Mouse (Mus musculus) layer of hippocampus, adult 9-10 months (tissue): ENCODE results near the gene Spaca7.
"Not testable (repeated sequence)": the region's sequence is repeated elsewhere in the genome, so short reads cannot be mapped to it uniquely, and the experiment has no call there.

Experiments
- DNase-seq: peaks from one replicate; pipeline ENCODE4 v3.0.0; 2022; ENCODE audit warnings: low spot score

Spaca7 gene

GRCm38 (mm10) chr8:12609752-12610449 is 37.1 kb downstream of the Spaca7 start:
- no peak for DNase-seq

DNA sequence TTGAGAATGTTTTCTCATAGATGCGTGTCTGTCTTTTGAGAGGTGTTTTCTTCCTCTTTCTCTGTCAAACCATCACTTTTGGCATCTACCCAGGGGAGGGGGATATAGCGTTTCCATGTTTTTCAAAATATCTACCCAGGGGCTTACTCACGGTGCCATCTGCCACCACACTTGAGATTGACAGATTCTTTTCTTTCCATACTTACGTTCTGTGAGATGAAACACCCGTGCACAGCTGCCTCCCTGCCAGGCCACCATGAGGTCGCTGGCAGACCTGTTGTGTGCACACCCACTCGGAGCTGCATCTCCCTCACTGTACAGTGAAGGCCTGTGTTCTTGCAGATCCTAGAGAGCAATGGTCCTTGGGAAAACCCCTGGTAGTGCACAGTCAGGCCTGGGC is 40.4 kb downstream of the Spaca7 start:
- DNase-seq = no peak

- DNase-seq = not testable (repeated sequence)
Measured at GRCm38 (mm10) chr8:12617369-12617768, 44.5 kb downstream of the Spaca7 start.

DNA sequence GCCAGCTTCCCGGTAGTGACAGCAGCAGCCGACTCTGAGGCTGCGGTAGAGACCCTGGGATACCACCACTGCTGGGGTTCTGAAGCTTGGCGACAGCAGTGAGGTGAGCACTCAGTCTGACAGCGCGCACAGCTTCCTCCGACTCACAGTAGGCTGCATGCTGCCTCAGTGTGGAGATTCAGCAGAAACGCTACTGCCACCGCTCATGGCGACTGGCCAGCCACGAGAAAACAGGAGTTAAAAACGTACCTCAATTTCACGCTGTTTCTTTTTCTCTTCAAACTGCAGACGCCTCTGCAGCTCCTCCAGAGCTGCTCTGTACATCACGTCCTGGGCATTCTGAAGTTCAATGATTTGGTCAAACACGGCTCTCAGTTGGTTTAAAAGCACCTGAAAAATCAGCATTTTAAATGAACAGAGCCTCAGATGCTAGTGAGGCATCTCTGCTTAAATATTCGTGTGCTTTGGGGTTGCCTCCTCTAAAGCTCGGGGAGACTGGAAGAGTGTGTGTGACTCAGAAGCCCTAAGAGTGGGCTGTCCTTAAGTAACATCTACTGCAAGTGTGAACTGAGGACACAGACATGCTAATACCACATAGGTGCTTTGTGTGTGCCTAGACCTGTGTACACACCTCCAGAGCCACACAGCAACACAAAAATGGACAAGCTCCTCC is 48.9 kb downstream of the Spaca7 start:
- no peak for DNase-seq

GRCm38 (mm10) chr8:12625890-12626289 is 53.1 kb downstream of the Spaca7 start:
- DNase-seq = no peak

- DNase-seq = no peak
Measured at GRCm38 (mm10) chr8:12629079-12629478, 56.2 kb downstream of the Spaca7 start.

GRCm38 (mm10) chr8:12635366-12635765 is 62.5 kb downstream of the Spaca7 start:
- DNase-seq = no peak

- no peak for DNase-seq
Measured at GRCm38 (mm10) chr8:12638446-12638845, 65.6 kb downstream of the Spaca7 start.

GRCm38 (mm10) chr8:12641527-12641926 is 68.7 kb downstream of the Spaca7 start:
- no peak for DNase-seq

DNA sequence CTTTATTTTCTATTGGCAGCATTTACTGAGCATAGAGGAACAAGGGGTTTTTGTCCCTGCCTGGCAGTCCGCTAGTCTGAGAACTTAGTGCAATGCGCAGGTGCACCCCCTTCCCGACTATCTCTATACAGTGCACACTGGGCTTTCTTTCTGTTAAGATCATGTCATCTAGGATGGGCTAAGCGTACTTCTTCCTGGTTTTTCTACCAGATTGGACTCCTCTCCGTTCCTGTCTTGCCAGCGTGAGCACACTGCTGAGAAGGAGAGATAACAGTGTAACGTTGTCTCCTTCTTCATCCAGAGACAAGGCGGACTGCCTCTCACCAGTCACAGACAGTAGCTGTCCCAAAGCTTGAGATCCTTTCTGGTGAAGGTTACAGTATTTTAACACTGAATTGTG is 71.5 kb downstream of the Spaca7 start:
- no peak for DNase-seq

DNA sequence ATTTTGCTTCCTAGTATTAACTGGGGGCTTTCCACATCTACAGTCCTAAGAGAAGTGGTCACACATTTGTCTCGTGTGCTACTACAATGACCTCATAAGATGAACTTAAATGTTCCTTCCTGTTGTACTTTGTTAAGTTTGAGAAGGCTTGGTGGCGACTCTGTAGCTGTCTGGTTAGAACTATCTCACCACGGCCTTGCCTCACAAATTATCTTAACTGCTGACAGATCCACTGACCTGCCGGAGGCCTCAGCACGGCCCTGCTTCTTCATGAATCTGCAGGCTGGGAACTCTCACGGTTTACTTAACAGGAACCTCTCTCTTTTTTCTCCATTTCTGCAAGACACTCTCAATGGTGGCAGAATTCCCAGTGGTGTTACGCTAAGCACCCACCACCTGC is 72.1 kb downstream of the Spaca7 start:
- no peak for DNase-seq

DNA sequence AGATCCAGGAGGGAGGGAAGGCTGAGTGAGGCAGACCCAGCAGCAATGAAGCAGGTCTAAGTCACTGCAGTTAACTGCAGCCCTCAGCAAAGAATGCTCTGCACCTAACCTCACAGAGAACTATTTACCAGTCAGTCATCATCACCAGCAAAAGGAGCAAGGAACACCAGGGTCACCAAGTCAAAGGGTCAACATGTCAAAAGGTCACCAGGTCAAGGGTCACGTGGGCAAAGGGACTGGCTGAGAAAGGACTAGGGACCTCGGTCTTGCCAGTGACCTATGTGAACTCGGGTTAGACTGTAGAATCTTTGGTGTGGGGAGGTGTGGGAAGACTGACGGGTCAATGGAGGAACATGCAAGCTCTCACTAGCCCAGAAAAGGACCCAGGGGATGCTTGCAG is 73.7 kb downstream of the Spaca7 start:
- DNase-seq = no peak

DNA sequence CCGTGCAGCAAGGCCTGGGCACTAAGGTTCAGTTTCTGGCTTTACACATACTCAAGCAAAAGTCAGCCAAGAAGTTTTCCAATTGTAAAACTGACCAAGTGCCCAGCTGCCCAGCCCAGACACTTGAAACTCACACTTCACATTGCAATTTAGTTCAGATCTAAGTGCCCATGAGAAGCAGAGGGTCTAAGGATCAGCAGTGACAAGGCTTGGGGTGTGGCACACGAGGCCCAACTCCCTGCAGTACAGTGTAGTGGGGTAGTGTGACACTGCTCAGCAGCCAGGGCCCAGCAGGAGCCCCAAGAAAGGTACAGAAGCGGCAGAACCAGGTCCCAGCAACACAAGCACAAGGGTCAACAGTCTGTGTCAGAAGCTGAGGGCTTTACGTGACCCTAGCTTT is 76.1 kb downstream of the Spaca7 start:
- DNase-seq = no peak
